Mouse (Mus musculus): ENCODE measurements around the gene Vmn1r148.
"Not testable (repeated sequence)": the region's sequence is repeated elsewhere in the genome, so short reads cannot be mapped to it uniquely, and the experiment has no call there.

Gene Vmn1r148
- long read RNA-seq, experiment 1, result 0 reads
- long read RNA-seq, experiment 2, result 0 reads

DNA sequence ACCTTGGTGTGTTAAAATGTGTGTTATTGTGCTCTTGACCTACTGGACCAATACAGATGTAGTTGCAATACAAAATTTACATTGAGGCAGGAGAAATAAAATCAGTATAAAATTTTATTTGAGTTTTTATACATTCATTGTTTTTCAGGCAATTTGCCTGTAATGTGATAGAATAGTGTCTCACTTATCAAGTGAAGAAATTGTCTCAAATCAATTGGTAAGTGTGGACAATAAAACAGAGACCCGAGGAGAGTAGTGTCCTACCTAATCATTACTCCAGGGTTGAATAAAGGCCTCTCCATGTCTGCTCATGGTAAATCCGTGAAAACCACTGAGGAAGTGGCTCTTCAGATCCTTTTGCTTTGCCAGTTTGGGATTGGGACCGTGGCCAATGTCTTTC lies at the start of gene Vmn1r148:
Gene Vmn1r148, plus strand, starts transcription at position 301 of the 400 bp plus-strand sequence.
- intact Hi-C loops (cut with DNase I), result not testable (repeated sequence)

DNA sequence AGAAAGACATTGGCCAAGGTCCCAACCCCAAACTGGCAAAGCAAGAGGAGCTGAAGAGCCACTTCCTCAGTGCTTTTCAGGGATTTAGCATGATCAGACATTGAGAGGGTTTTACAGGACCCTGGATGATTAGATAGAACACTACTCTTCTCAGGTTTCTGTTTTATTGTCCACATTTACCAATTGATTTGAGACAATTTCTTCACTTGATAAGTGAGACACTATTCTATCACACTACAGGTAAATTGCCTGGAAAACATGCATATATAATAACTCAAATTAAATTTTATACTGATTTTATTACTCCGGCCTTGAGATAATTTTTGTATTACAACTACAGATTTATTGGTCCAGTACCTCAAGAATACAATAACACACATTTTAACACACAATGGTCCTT lies 42.4 kb upstream of the Vmn1r148 start, which contains the start of gene Gm8660:
Gene Gm8660, minus strand, starts transcription at position 101 of the 400 bp plus-strand sequence.
- intact Hi-C loops (cut with DNase I), result not testable (repeated sequence)

- intact Hi-C loops (cut with DNase I), result not testable (repeated sequence)
Measured at GRCm38 (mm10) chr7:22438129-22438528, 24.7 kb downstream of the Vmn1r148 start, which contains the start of gene Vmn1r149. Vmn1r149 (minus strand) TSS chr7:22438229.

DNA sequence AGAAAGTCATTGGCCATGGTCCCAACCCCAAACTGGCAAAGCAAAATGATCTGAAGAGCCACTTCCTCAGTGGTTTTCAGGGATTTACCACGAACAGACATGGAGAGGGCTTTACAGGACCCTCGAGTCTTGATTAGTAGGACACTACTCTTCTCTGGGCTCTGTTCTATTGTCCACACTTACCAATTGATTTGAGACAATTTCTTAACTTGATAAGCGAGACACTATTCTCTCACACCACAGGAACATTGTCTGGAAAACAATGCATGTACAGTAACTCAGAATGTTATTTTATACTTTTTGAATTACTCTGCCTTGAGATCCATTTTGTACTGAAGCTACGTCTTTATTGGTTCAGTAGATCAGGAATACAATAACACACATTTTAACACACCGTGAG lies 50.6 kb downstream of the Vmn1r148 start, which contains the start of gene Gm10665:
Gene Gm10665, minus strand, starts transcription at position 101 of the 400 bp plus-strand sequence.
- intact Hi-C loops (cut with DNase I), result not testable (repeated sequence)

All from adrenal gland (tissue).